Mouse (Mus musculus) C3H10T1/2 (cell line): ENCODE results near the gene Fbp2. TPM values are rescaled to one million over a fixed set of nuclear protein-coding genes. Genes with fewer than 3 reads are reported as not detected.

Experiments
- polyA plus RNA-seq, 2 experiments: library from polyadenylated mRNA; unstranded; fragments of >200 nt; fragmentation: generic; extraction: Trizol; gene quantifications; one replicate each; pipeline ENCODE4 v1.2.1; 2012; ENCODE audit warnings: missing spikeins in 2 of 2

Gene Fbp2
- not detected for polyA plus RNA-seq

GRCm38 (mm10) chr13:62857941-62858915 is at the start of gene Fbp2:
TSS of gene Fbp2 (minus strand) at chr13:62858422.

GRCm38 (mm10) chr13:62887712-62888441 is 29.7 kb upstream of the Fbp2 start, which contains the start of gene Fbp1:
TSS of gene Fbp1 (minus strand) at chr13:62888282.

Other genes with a start within 250 kb of the Fbp2 start
- gene 6720489N17Rik, start 234.2 kb downstream of the Fbp2 start, polyA plus RNA-seq, result under 1 TPM; 0.05 to 0.54 TPM
- gene Platr25, start 97.7 kb downstream of the Fbp2 start, polyA plus RNA-seq, result 1 to 10 TPM in 1 of 2 experiments, under 1 TPM in 1; 0.19 to 2.3 TPM
- under 1 TPM; 0.12 to 0.93 TPM for gene Gm5141, start 72.6 kb downstream of the Fbp2 start, polyA plus RNA-seq
- gene Fbp1, start 29.9 kb upstream of the Fbp2 start, polyA plus RNA-seq, result not detected
- gene 2010111I01Rik, start 106.5 kb upstream of the Fbp2 start, polyA plus RNA-seq, result 10 to 100 TPM; 19.1 to 28.9 TPM